Mouse (Mus musculus) layer of hippocampus, postnatal 25 days (tissue): ENCODE results near the gene Cdh13. TPM values are rescaled to one million over a fixed set of nuclear protein-coding genes. Genes with fewer than 3 reads are reported as not detected.
A peak's percentile ranks its signal among the peaks of the same experiment; 100 is the strongest.

ENCODE experiments used
- DNase-seq, 2 experiments: peaks; one replicate each; pipeline ENCODE4 v3.0.0; 2022; ENCODE audit warnings: mixed read lengths in 2 of 2, low spot score in 1 of 2; ENCODE audit errors: extremely low spot score in 1 of 2
- total RNA-seq, 2 experiments: library from RNA; stranded (reverse); gene quantifications; 2 replicates each; pipeline ENCODE4 v1.2.3; 2021

Cdh13 gene
- total RNA-seq, 2 experiments from 2014 or later = 45.3 to 48.8 TPM

DNA sequence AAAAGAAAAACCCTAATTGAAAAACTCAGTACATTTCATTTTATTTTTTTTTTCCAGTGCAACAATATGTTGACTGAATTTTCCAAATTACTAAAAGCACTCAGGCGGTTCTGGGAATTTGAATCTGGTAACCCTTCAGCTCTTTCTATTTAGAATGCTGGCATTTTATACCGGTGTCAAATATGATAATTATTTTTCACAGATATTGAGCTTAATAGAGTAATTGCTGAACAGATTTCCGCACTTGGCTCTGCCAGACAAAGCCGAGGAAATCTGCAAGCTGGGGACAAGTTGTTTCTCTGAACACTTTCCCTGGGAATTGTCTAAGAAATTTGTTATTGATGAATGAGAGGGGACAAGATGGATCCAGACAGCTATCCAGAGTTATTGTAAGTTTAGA is 256.4 kb downstream of the Cdh13 start:
- DNase-seq = no peak

DNA sequence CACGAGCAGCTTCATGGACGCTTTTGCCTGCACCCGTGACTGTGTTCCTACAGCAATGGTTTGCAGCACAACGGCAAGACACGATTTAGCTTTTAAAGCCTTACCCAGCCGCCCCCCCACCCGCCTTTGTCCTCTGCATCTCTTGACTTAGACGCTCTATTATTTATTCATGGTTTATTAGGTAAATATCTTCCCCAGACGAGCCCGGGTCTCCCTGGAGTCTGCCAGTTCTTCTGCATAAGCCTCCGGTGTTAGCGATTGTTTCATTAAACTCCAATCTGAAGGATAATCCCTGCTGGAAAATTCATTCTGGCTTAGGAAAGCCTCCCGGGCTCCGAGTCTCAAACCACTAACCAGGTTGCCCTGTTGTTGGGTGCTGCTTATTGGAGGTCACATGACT is 268.9 kb downstream of the Cdh13 start:
- DNase-seq = no peak

- no peak for DNase-seq
Measured at GRCm38 (mm10) chr8:118552842-118553241, 269.3 kb downstream of the Cdh13 start.

GRCm38 (mm10) chr8:118564024-118564423 is 280.5 kb downstream of the Cdh13 start:
- DNase-seq = no peak

- DNase-seq = no peak
Measured at GRCm38 (mm10) chr8:118565186-118565585, 281.7 kb downstream of the Cdh13 start.

GRCm38 (mm10) chr8:118565887-118566747 is 282.6 kb downstream of the Cdh13 start:
- no peak for DNase-seq

DNA sequence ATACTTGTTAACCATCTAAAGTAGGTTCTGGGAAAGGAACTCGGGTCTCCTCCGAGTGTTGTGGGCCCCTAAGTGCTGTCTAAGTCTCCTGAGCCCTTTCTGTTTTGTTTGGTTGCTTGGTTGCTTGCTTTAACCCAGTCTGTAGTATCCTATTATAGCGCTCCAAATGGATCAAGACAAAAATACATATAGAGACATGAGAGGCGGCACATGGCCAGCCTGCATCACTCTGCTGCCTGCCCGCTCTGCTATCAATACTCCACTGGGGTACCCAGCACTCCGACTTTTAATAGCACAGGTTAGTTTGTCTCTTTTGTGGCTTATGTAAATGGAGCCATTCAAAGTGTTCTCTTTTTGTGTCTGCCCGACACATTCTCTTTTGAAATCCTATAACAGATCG is 285.8 kb downstream of the Cdh13 start:
- no peak for DNase-seq

DNA sequence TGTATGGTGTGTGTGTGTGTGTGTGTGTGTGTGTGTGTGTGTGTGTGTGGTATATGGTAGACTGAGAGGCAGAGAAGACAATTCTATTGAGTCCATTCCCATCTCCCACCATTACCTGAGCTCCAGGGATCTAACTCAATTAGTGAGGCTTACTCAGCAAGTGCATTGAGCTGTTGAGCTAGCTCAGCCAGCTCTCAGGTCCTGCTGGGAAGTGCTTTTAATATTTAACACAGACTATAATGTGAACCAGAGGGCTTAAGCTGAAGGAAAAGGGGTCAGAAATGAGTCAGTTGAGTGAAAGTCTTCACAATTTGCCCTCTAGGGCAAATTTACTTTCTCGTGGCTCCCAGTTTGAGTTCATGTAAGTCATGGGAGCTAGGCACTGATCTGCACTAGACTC is 297.7 kb downstream of the Cdh13 start:
- DNase-seq = no peak

- DNase-seq = no peak
Measured at GRCm38 (mm10) chr8:118582185-118582584, 298.7 kb downstream of the Cdh13 start.

- DNase-seq = no peak
Measured at GRCm38 (mm10) chr8:118587981-118588380, 304.4 kb downstream of the Cdh13 start.

DNA sequence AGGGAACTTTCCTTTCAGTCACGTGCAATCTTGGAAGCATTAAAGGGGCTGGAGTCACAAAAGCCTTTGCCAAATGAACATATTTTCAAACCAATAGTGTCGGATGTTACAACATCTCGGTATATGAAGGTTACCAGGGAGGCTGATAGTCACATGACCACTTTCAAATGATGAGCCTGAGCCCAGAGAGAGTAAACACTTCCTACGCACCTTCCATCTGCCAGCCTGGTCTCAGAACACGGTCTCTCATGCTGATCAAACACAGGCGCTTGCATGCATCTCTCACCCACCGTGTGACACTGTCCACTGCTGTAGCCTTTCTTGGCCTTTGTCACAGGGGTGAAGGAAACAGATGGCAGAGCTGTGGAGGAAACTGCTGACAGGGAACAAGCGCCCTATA is 313.3 kb downstream of the Cdh13 start:
- DNase-seq = no peak

DNA sequence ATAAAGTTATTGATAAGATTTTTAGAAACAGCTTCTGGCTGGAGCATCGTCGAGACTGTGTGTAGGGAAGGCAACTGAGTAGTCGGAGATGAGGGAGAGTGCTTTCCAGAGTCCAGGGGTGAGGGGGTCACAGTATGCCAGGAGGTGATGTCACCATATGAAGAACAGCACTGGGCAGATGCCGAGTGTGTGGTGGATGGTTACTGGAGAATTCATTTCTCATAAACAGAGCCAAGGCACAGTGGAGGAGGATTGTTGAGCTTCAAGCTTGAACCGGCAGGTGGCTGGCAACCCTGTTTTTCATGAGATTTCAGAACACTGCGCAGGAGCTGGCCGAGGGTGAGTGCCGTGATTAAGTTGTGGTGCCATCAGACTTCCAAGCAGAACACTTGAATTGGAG is 317.8 kb downstream of the Cdh13 start:
- DNase-seq = no peak

DNA sequence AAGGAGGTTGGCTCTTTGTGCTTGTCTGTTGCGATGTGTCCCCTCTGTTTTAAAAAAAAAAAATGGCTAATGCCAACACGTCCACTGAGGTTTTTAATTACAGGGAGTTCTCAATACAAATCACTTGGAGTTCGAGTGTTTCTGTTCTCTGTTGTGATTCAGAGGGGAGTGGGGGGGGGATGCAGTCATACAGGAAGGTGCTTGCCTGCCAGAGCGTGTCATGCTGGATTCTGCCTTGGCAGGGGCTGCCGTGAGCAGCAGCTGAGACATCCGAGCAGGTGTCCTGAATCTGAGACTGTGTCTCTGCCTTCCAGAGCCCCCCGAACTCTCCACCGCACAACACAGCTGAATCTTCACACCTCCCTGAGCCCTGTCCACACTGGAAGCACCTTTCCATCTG is 318.5 kb downstream of the Cdh13 start:
- no peak for DNase-seq

GRCm38 (mm10) chr8:118611551-118611950 is 328.0 kb downstream of the Cdh13 start:
- DNase-seq = peak; percentile 39 to 61

DNA sequence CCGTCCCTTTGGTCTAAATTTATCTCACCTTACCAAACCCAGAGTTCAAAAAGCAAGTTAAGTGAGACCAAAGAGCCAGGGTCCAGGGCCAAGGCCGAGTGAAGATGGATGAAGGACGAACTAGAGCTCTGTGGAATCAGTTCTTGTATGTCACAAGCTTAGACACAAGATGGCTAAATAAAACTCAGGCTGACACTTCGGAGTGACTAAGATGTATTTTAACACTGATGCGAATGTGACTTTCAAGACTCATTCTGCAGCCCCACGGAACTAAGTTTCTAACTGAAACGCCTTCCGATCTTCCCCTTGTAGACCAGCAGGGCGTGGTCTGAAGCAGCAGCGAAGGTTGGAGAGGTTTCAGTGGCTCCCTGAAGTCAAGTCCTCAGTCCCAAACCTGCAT is 334.7 kb downstream of the Cdh13 start:
- DNase-seq = no peak

DNA sequence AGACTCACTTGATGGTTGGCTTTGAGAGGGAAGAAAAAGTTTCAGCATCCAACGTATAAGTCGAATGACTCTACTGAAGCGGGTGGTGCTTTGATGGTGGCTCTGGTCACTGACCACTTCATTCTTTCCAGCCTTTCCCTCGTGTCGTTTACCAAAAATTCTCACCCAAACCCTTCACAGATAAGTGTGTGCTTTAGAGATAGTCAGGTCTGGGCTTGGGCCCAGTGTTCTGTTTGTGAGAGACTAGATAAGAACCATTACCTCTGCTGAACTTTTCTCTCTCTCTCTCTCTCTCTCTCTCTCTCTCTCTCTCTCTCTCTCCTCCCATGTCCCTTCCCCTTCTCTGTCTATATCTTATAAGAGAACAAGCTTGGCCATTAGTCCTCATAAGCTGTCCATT is 342.9 kb downstream of the Cdh13 start:
- no peak for DNase-seq

DNA sequence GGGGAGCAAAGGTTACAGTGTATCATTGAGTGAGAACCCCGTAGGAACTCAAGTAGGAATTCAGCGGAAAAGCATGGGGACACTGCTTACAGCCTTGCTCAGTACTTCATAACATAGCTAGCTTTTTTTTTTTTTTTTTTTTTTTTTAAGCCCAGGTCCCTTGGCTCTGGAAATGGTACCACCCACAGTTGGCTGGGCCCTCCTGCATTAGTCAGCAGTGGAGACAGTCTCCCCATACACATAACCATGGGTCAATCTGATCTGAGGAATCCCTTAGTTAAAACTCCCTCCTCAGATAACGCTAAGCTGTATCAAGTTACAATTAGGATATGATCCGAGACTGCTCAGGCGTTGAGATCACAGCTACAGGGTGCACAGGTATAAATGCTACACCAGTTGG is 344.2 kb downstream of the Cdh13 start:
- no peak for DNase-seq

GRCm38 (mm10) chr8:118628702-118629101 is 345.2 kb downstream of the Cdh13 start:
- DNase-seq = no peak

DNA sequence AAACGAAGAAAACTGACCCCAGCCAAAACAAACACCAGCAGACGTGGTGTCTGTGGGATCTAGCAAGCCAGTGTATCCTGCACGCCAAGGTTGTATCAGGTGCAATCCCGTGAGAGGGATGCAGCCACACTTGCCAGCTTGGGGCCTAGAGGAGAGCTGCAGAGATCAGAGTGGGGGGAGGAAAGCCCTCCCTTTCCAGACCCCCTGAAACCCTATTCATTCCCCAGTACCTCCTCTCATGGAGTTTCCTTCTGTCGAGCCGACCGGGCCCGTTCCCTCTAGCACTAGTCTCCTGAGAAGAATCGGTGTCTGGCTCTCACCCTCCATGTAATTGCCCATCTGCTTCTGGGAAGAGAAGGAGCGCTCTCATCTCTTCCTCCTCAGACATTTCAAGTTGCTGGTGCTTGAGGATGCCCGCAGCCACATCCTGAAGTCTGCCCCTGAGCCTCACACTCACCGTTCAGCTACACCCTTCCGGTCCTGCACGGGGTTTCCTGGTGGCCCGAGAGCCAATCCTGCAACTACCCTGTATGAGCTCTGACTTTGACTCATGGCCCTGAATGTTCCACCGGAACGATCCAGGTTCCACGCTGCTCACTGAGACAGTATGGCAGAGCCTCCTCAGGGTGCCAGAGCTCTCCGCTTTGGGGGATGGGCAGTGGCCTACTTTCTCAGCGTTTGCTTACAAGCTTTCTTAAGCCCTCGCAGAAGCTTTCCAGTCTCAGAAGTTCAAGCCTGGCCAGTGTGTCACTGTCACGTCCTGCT is 351.9 kb downstream of the Cdh13 start:
- DNase-seq = no peak

DNA sequence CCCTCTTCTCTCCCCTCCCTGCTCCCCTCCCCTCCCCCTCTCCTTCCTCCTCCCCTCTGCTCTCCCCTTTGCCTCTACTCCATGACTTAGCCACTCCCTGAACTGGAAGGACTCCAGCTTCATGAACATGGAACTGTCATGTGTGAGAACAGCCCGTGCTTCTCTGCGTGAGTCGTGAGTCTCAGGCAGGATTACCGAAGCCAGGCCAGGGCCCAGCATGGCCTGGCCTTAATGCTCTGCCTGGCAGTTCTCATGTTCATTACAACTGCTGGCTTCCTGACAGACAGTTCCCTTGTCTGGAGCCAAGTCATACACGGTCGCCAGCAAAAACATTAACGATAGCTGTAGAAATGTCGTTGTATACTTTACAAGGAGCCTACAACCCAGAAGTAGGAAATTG is 356.1 kb downstream of the Cdh13 start:
- DNase-seq = no peak

GRCm38 (mm10) chr8:118641799-118642198 is 358.3 kb downstream of the Cdh13 start:
- DNase-seq = no peak
